10 mouse cellular contexts compared by ENCODE assay signal in the genomic region with DNA sequence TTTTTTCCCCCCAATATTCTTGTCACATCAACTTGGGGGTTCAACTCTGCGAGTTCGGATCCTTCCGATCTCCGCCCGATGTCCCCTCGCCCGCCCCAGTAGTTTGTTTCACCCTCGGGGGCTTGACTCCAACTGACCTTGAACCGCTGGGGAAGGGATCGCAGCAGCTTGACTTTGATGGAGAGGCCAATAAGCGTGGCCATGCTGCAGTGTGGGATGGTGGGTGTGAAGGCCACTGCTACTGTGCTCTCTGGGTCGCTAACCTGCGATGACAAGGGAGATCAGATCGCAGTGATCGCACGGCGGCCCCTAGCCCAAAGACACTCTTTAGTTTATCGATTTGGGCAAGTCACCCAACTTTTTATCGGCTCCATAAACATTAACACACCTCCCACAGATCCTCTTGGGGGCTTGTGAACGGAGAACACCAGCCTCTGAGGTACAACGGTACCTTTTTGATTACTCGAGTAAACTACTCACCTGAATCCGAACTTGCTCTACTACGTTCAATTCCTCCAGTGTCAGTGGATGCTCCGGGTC. TPM values are rescaled to one million over a fixed set of nuclear protein-coding genes. Genes with fewer than 3 reads are reported as not detected.
DNase-seq lines count a peak whose midpoint lies in the region; ATAC-seq and TF ChIP-seq lines count a peak whose summit lies in the region.
"Had no signal": no experiment of that assay in that cellular context is flagged by ENCODE, and none has a peak within 500 bp of the region (broad histone marks: within the 10 kb centered on the region; RNA-seq: fewer than 3 reads in every experiment).

No protein-coding gene starts in this region.

- in situ Hi-C loops in ES-E14 (cut with MboI; ENCODE audit: low sequenced_read_pairs in 2 of 2, unreplicated experiment in 2 of 2) = loop anchor here in 1 of 2 experiments (25.0 kb wide), 1 partner anchor 621 kb away; a partner anchor contains a TSS

- peak overlapping the region; percentile 82 for H3K27ac ChIP-seq in heart, embryonic 12.5 days (ENCODE audit: poor library complexity, severe bottlenecking)
- H3K27ac ChIP-seq in ES-E14 (ENCODE audit: insufficient read depth, low read depth, low read length, poor library complexity, severe bottlenecking) = no peak overlapping the region
- no peak overlapping the region for H3K27ac ChIP-seq in forebrain, embryonic 14.5 days (ENCODE audit: low read depth, low read length)
- no peak overlapping the region for H3K27ac ChIP-seq in limb, embryonic 15.5 days
- H3K27ac ChIP-seq in testis, adult 2 months (ENCODE audit: control insufficient read depth, insufficient read depth, low read depth, low read length) = peak overlapping the region; percentile 15; the same call in 1 of the 2 replicates

- peak overlapping the region; percentile 90 for H3K4me2 ChIP-seq in heart, embryonic 12.5 days
- peak overlapping the region; percentile 83 for H3K4me2 ChIP-seq in forebrain, embryonic 14.5 days (ENCODE audit: low read length)
- peak overlapping the region; percentile 84 for H3K4me2 ChIP-seq in limb, embryonic 15.5 days

- peak overlapping the region; percentile 89 for H3K9ac ChIP-seq in heart, embryonic 12.5 days
- H3K9ac ChIP-seq in ES-E14 (ENCODE audit: insufficient read depth, low read depth, low read length, poor library complexity, severe bottlenecking) = peak overlapping the region; percentile 87
- H3K9ac ChIP-seq in forebrain, embryonic 14.5 days (ENCODE audit: low read length) = peak overlapping the region; percentile 89
- H3K9ac ChIP-seq in limb, embryonic 15.5 days = peak overlapping the region; percentile 70

- DNase-seq in heart, adult 8-10 months (ENCODE audit: low spot score) = no peak
- DNase-seq in ES-E14 (ENCODE audit: low read depth, low spot score) = no peak
- DNase-seq in forebrain, embryonic 14.5 days (ENCODE audit: low spot score) = no peak
- no peak for DNase-seq in natural killer cell, adult 2 months (ENCODE audit: low spot score in 2 of 2)
- no peak for DNase-seq in layer of hippocampus, postnatal 36 days

- peaks cover 18% of the 10 kb centered on the region for H3K4me1 ChIP-seq in heart, embryonic 12.5 days (replicated peaks)
- H3K4me1 ChIP-seq in ES-E14 (ENCODE audit: control insufficient read depth in 2 of 2, insufficient read depth in 2 of 2, low read length in 2 of 2, poor library complexity in 1 of 2) = peaks cover 0 to 3% of the 10 kb centered on the region in 2 experiments; a peak in 1 of 4 replicates
- peaks cover 12% of the 10 kb centered on the region for H3K4me1 ChIP-seq in forebrain, embryonic 14.5 days (ENCODE audit: control insufficient read depth, insufficient read depth, low read length)
- peaks cover 20% of the 10 kb centered on the region for H3K4me1 ChIP-seq in limb, embryonic 15.5 days
- H3K4me1 ChIP-seq in testis, adult 2 months (ENCODE audit: control insufficient read depth, insufficient read depth, low read length) = peaks cover 14% of the 10 kb centered on the region

- no peaks in the 10 kb centered on the region for H3K9me3 ChIP-seq in heart, embryonic 12.5 days (replicated peaks)
- no peaks in the 10 kb centered on the region for H3K9me3 ChIP-seq in ES-E14 (ENCODE audit: control insufficient read depth, insufficient read depth, low read depth, low read length)
- H3K9me3 ChIP-seq in forebrain, embryonic 14.5 days (replicated peaks; ENCODE audit: control insufficient read depth, low read length) = no peaks in the 10 kb centered on the region
- H3K9me3 ChIP-seq in limb, embryonic 15.5 days = no peaks in the 10 kb centered on the region

- no peak for TF ChIP-seq CTCF in testis, adult 2 months (IDR thresholded peaks at IDR 0.05; ENCODE audit: control insufficient read depth, insufficient read depth, insufficient replicate concordance, low read depth, low read length)

- WGBS in heart, embryonic 12.5 days = 6% methylated on average over 25 of the region's 25 CpGs
- 13% methylated on average over 25 of the region's 25 CpGs for WGBS in forebrain, embryonic 14.5 days
- WGBS in limb, embryonic 15.5 days = 8% methylated on average over 25 of the region's 25 CpGs

- ATAC-seq in heart, embryonic 12.5 days (ENCODE audit: insufficient number of reproducible peaks, low FRiP score) = no peak
- ATAC-seq in forebrain, embryonic 14.5 days = no peak
- ATAC-seq in limb, embryonic 15.5 days (ENCODE audit: insufficient number of reproducible peaks, low FRiP score, low TSS enrichment, low read depth) = no peak

- peak overlapping the region; percentile 79 for H3K4me3 ChIP-seq in heart, embryonic 12.5 days
- H3K4me3 ChIP-seq in ES-E14 (ENCODE audit: insufficient read depth in 1 of 2, low read depth in 1 of 2, low read length in 2 of 2, poor library complexity in 1 of 2, severe bottlenecking in 1 of 2) = peak overlapping the region; percentile 92 to 95
- peak overlapping the region; percentile 85 for H3K4me3 ChIP-seq in forebrain, embryonic 14.5 days (ENCODE audit: low read depth, low read length)
- peak overlapping the region; percentile 86 for H3K4me3 ChIP-seq in limb, embryonic 15.5 days
- H3K4me3 ChIP-seq in testis, adult 2 months (ENCODE audit: control insufficient read depth, low read depth, low read length) = peak overlapping the region; percentile 95

- no peaks in the 10 kb centered on the region for H3K27me3 ChIP-seq in heart, embryonic 12.5 days (replicated peaks)
- H3K27me3 ChIP-seq in forebrain, embryonic 14.5 days (replicated peaks; ENCODE audit: control insufficient read depth, insufficient read depth, low read length) = no peaks in the 10 kb centered on the region
- H3K27me3 ChIP-seq in limb, embryonic 15.5 days = no peaks in the 10 kb centered on the region
- no peaks in the 10 kb centered on the region for H3K27me3 ChIP-seq in testis, adult 2 months (ENCODE audit: control insufficient read depth, insufficient read depth, low read length)
- H3K27me3 ChIP-seq: Patski had no signal

- no peak for TF ChIP-seq POLR2A in testis, adult 2 months (IDR thresholded peaks at IDR 0.05; ENCODE audit: control insufficient read depth, low read depth, low read length)

- H3K36me3 ChIP-seq in heart, embryonic 12.5 days = peaks cover 24% of the 10 kb centered on the region
- H3K36me3 ChIP-seq in ES-E14 (ENCODE audit: control insufficient read depth, insufficient read depth, low read length, poor library complexity, severe bottlenecking) = no peaks in the 10 kb centered on the region
- peaks cover 17% of the 10 kb centered on the region; the same call in 1 of the 2 replicates for H3K36me3 ChIP-seq in forebrain, embryonic 14.5 days (ENCODE audit: control insufficient read depth, insufficient read depth, low read length)
- peaks cover 23% of the 10 kb centered on the region for H3K36me3 ChIP-seq in limb, embryonic 15.5 days
- no peaks in the 10 kb centered on the region; the same call in 1 of the 2 replicates for H3K36me3 ChIP-seq in testis, adult 2 months (ENCODE audit: control insufficient read depth, insufficient read depth, low read length)

TF ChIP-seq in ES-E14, 5 proteins besides CTCF, POLR2A, EP300 and RAD21:
- TF ChIP-seq ZC3H11A (IDR thresholded peaks at IDR 0.05; ENCODE audit: borderline replicate concordance, low read depth, low read length) (no peak), MAFK (IDR thresholded peaks at IDR 0.05; ENCODE audit: insufficient read depth, low read depth, low read length) (no peak), ZNF384 (IDR thresholded peaks at IDR 0.05; ENCODE audit: low read depth, low read length) (no peak), HCFC1 (IDR thresholded peaks at IDR 0.05; ENCODE audit: borderline replicate concordance, insufficient read depth, low read length) (no peak), CHD2 (IDR thresholded peaks at IDR 0.05; ENCODE audit: low read depth, low read length) (no peak)

RNA-seq across cellular contexts. Expression of a gene that starts 0.9 kb away (rescaled TPM):
- polyA plus RNA-seq in heart, embryonic 12.5 days (2016; fragmentation: Nextera tagmentation; extraction: Ambion mirVana) = 187 and 195 TPM in 2 replicates
- 10 to 100 TPM; 65.5 to 84.7 (median 73.7) TPM for total RNA-seq in heart, adult 8-10 months (2022)
- 71.9 and 81.9 TPM in 2 replicates for total RNA-seq in ES-E14 (2012; rRNA removed)
- 136 and 154 TPM in 2 replicates for polyA plus RNA-seq in forebrain, embryonic 14.5 days (2014; fragmentation: Nextera tagmentation; extraction: Ambion mirVana)
- 83.0 and 92.9 TPM in 2 replicates for polyA plus RNA-seq in limb, embryonic 15.5 days (2015; fragmentation: Nextera tagmentation; extraction: Ambion mirVana)
- 61.8 and 67.2 TPM in 2 replicates for polyA plus RNA-seq in testis, adult 2 months (2012; rRNA removed)
- 10 to 100 TPM; 26.8 to 28.0 TPM for total RNA-seq in layer of hippocampus, postnatal 36 days (2021)

RNA-seq across cellular contexts. Expression of a gene that starts 9.8 kb away (rescaled TPM):
- 299 and 301 TPM in 2 replicates for polyA plus RNA-seq in heart, embryonic 12.5 days (2016; fragmentation: Nextera tagmentation; extraction: Ambion mirVana)
- total RNA-seq in heart, adult 8-10 months (2022) = 100 to 1,000 TPM; 215 to 381 (median 317) TPM
- 2.7 and 3.4 TPM in 2 replicates for total RNA-seq in ES-E14 (2012; rRNA removed)
- polyA plus RNA-seq in forebrain, embryonic 14.5 days (2014; fragmentation: Nextera tagmentation; extraction: Ambion mirVana) = 2.1 and 3.0 TPM in 2 replicates
- polyA plus RNA-seq in limb, embryonic 15.5 days (2015; fragmentation: Nextera tagmentation; extraction: Ambion mirVana) = 25.9 and 44.8 TPM in 2 replicates
- 0.36 and 0.42 TPM in 2 replicates for polyA plus RNA-seq in testis, adult 2 months (2012; rRNA removed)
- total RNA-seq in layer of hippocampus, postnatal 36 days (2021) = 1 to 10 TPM; 1.1 to 1.3 TPM

RNA-seq across cellular contexts. Expression of a gene that starts 16.7 kb away (rescaled TPM):
- polyA plus RNA-seq in heart, embryonic 12.5 days (2016; fragmentation: Nextera tagmentation; extraction: Ambion mirVana) = 16.1 and 18.6 TPM in 2 replicates
- 1 to 10 TPM; 3.7 to 8.2 (median 6.5) TPM for total RNA-seq in heart, adult 8-10 months (2022)
- total RNA-seq in ES-E14 (2012; rRNA removed) = not detected in 2 replicates
- polyA plus RNA-seq in forebrain, embryonic 14.5 days (2014; fragmentation: Nextera tagmentation; extraction: Ambion mirVana) = not detected in 2 replicates
- polyA plus RNA-seq in limb, embryonic 15.5 days (2015; fragmentation: Nextera tagmentation; extraction: Ambion mirVana) = 1.4 and 2.1 TPM in 2 replicates
- polyA plus RNA-seq in testis, adult 2 months (2012; rRNA removed) = 1.3 TPM in 1 of 2 replicates, not detected in the other
- total RNA-seq in layer of hippocampus, postnatal 36 days (2021) = not detected
- total RNA-seq: layer of hippocampus, postnatal 10 days had no signal

RNA-seq across cellular contexts. Expression of a gene that starts 49.6 kb away (rescaled TPM):
- 8.6 and 9.0 TPM in 2 replicates for polyA plus RNA-seq in heart, embryonic 12.5 days (2016; fragmentation: Nextera tagmentation; extraction: Ambion mirVana)
- 10 to 100 TPM; 24.1 to 44.1 (median 34.9) TPM for total RNA-seq in heart, adult 8-10 months (2022)
- total RNA-seq in ES-E14 (2012; rRNA removed) = 11.2 and 13.5 TPM in 2 replicates
- 11.9 and 14.2 TPM in 2 replicates for polyA plus RNA-seq in forebrain, embryonic 14.5 days (2014; fragmentation: Nextera tagmentation; extraction: Ambion mirVana)
- polyA plus RNA-seq in limb, embryonic 15.5 days (2015; fragmentation: Nextera tagmentation; extraction: Ambion mirVana) = 8.8 and 10.1 TPM in 2 replicates
- polyA plus RNA-seq in testis, adult 2 months (2012; rRNA removed) = 1.2 and 1.3 TPM in 2 replicates
- total RNA-seq in layer of hippocampus, postnatal 36 days (2021) = 1 to 10 TPM; 7.3 to 7.4 TPM

Comparison
In these comparisons a context has a peak if more than half of its experiments do, and no peak if none do; other contexts are left out.
1. H3K27ac ChIP-seq: peak in heart, embryonic 12.5 days (single experiment) and testis, adult 2 months (single experiment); none in ES-E14 (single experiment), forebrain, embryonic 14.5 days (single experiment) and limb, embryonic 15.5 days (single experiment).
2. Peak in every context shown above with its lines, with median percentiles within 50 percentile points of each other: H3K4me2 ChIP-seq, H3K4me3 ChIP-seq and H3K9ac ChIP-seq.